Mouse (Mus musculus): ENCODE results near the gene She.
"Not testable (repeated sequence)": the region's sequence is repeated elsewhere in the genome, so short reads cannot be mapped to it uniquely, and the experiment has no call there.

She gene

GRCm38 (mm10) chr3:89818605-89819004 is 12.6 kb upstream of the She start:
- DNase-seq (ENCODE audit: low spot score), result no peak

GRCm38 (mm10) chr3:89819897-89820296 is 11.3 kb upstream of the She start:
- peak; percentile 52 for DNase-seq (ENCODE audit: low spot score)

- no peak for DNase-seq (ENCODE audit: low spot score)
Measured at GRCm38 (mm10) chr3:89820311-89821095, 10.7 kb upstream of the She start.

DNA sequence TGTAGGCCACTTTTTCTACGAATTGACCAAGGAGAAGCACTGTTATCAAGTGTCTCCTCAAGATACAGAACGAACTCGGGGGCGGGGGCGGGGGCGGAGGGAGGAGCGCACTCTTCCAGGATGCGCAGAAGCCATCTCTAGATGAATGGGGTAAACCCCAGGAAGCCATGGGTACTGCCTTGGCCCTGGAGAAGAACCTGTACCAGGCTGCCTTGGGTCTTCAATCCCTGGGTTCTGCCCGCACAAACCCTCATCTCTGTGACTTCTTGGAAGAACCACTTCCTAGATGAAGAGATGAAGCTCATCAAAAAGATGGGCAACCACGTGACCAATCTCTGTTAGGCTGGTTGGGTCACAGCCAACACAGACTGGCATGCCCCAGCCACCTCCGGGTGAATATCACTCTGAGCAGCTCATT is 10.1 kb upstream of the She start:
- DNase-seq (ENCODE audit: low spot score), result peak; percentile 46

DNA sequence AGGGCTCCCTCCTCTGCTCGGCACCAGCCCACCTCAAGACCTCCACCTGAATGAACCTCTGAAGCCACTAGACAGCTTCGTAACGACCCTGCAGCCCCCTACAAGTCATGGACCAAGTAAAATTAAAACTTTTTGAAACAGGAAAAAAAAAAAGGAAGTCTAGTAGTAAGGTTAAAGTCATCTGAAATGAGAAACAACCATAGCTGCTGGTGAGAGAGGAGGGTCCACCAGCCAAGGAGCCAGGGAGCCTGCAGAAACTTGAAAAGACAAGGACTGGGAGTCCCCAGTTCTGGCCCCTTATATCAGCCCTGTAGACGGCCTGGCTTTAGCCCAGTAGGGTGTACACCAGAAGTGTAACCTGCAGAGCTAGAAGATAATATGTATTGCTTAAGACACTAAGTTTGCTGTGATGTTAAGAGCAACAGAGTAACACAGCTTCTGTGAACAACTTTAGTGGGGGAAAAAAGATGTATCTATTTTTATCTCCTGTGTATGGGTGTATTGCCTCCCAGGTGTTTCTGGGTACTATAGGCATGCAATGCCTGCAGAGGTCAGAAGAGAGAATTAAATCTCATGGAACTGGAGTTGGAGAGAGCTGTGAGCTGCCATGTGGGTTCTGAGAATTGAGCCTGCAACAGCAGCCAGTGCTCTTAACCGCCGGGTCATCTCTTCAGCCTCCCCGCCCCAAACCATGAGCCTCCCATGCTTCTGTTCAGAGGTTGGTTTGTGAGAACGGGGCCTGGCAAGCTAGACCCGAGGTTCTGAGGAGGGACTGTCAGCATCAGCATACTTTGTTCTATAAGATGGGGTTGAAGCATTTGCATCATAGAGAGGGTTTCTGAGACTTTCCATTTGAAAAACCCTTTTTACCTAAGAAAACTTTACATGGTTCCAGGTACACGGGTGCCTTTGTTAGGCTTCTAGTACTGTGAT is 9.4 kb upstream of the She start:
- DNase-seq (ENCODE audit: low spot score), result no peak

DNA sequence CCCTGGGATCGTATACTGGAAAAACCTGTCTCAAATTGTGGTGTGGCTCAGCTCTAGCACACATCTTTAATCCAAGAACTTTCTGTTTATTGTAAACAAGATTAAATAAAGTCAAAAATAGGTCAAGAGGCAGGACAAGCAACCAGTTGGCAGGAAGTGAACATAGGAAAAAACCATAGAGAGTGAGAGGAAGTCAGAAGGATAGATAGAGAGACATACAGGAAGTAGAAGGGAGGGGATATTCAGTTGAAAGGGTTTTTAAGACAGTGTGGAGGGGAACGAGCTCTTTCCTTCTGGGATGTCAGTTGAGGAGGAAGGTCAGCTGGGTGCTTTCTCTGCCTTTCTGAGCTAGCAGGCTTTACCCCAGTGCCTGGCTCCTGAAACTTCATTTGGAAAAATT is 7.6 kb upstream of the She start:
- DNase-seq (ENCODE audit: low spot score), result no peak

DNA sequence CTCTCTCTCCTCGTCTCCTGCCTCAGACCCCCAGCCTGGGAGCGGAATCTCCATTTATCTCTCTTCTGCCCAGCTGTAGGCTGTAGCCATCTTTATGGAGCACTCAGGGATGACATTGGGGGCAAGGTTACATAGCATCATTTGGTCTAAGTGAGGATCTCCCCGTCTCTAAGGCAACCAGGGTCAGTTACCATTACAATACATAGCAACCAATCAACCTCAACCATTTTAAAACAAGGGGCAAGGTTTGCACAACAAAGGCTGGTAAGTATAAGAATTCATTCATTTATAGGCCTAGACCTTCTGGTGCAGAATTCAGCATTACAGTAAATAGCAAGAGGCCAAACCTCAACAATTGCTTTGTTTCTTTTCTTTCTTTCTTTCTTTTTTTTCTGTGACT is 4.9 kb upstream of the She start:
- DNase-seq (ENCODE audit: low spot score), result no peak

- no peak for DNase-seq (ENCODE audit: low spot score)
Measured at GRCm38 (mm10) chr3:89835362-89835761, 4.2 kb downstream of the She start.

DNA sequence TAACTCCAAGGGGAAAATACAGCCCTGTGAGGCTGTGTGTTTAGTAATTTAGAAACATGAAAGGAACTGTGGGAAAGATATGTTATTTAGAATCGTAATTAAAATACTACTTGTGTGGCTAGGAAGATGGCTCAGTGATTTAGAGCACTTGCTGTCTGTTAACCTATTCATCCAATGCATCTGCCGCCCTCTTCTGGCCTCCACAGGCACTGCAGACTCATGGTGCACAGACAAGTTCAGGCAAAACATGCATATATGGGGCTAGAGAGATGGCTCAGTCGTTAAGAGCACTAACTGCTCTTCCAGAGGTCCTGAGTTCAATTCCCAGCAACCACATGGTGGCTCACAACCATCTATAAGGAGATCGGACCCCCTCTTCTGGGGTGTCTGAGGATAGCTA is 11.1 kb downstream of the She start:
- DNase-seq (ENCODE audit: low spot score), result peak; percentile 65

GRCm38 (mm10) chr3:89843148-89843547 is 12.0 kb downstream of the She start:
- DNase-seq (ENCODE audit: low spot score), result peak; percentile 54

DNA sequence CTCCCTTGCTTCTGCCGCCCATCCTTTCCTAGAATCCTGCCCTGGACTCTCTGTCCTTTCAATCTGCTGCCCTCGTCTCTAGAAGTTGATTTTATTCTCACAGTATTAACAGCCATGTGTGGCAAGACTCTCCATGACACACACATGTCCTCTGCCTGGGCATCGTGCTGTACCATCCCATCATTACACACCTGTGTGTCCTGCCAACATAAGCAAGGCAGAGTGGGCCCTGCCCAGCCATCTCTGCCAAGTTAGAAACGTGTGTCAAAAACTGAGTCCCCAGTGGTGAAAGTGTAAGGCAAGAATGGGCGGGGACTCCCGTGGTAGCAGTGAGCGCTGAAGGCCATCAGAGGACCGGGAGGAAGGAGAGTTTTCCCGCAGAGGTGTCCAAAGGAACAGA is 14.6 kb downstream of the She start:
- no peak for DNase-seq (ENCODE audit: low spot score)

GRCm38 (mm10) chr3:89847126-89847525 is 16.0 kb downstream of the She start:
- no peak for DNase-seq (ENCODE audit: low spot score)

GRCm38 (mm10) chr3:89847596-89847995 is 16.4 kb downstream of the She start:
- no peak for DNase-seq (ENCODE audit: low spot score)

GRCm38 (mm10) chr3:89848083-89848482 is 16.9 kb downstream of the She start:
- no peak for DNase-seq (ENCODE audit: low spot score)

GRCm38 (mm10) chr3:89853752-89854151 is 22.6 kb downstream of the She start:
- no peak for DNase-seq (ENCODE audit: low spot score)

DNA sequence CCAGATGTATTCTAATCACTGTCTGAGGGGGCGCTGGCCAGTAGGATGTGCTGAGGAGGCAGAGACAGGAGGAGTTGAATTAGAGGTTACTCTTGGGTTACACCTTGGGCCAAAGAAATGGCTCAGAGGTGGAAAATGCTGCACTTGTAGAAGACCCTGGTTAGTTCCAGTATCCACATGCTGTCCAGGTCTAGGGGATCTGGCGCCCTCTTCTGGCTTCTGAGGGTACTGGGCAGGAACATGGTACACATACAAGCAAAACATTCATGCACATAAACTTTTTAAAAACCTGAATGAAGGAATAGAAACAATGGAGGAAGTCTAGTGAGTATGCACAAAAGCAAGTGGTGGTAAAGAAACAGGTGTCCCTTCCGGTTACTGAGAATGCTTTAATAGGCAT is 26.2 kb downstream of the She start:
- DNase-seq (ENCODE audit: low spot score), result no peak

DNA sequence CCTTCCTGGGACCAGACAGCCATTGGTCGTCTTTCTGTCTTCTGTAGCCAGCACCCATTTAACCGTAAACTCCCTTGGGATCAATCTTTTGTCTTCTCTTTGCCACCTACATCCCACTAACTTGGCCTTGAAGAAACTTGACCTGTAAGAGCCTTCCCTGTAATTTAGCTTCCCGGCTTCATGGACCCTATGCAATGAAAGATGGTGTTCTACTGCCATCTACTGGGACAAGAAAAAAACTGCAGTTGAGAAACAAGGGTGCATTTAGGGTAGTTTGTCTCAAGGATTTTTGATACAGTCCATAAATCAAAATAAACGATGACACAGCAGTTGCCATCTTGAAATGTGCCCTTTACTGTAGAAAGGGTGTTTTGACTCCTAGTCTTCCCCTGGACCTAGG is 27.0 kb downstream of the She start:
- peak; percentile 49 for DNase-seq (ENCODE audit: low spot score)

GRCm38 (mm10) chr3:89858888-89859287 is 27.7 kb downstream of the She start:
- DNase-seq (ENCODE audit: low spot score), result no peak

DNA sequence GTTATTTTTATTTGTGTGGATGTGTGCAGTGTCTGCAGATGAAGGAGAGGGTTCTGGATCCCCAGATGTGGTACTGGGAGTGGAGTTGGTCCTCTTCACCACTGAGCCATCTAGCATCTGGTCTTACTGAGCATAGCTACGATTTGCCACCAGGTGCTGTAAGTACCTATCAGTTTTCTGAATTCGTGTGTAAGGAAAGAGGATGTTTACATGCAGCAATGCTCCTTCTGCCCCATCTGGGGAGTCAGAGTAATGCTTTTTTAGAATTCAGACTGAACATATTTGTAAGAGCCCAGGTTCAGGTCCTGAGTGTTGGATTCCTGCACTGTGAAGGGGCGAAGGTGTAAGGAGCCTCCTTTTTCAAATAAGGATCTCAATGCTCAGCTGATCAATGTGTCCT is 28.8 kb downstream of the She start:
- DNase-seq (ENCODE audit: low spot score), result peak; percentile 60

GRCm38 (mm10) chr3:89860343-89860742 is 29.2 kb downstream of the She start:
- no peak for DNase-seq (ENCODE audit: low spot score)

GRCm38 (mm10) chr3:89861070-89861469 is 29.9 kb downstream of the She start:
- no peak for DNase-seq (ENCODE audit: low spot score)

- DNase-seq (ENCODE audit: low spot score), result no peak
Measured at GRCm38 (mm10) chr3:89862182-89862761, 31.1 kb downstream of the She start.

GRCm38 (mm10) chr3:89863276-89863675 is 32.1 kb downstream of the She start:
- DNase-seq (ENCODE audit: low spot score), result not testable (repeated sequence)
